Mouse (Mus musculus) left cerebral cortex, postnatal 25 days (tissue): ENCODE data around the gene Tesk2. TPM values are rescaled to one million over a fixed set of nuclear protein-coding genes. Genes with fewer than 3 reads are reported as not detected.
A peak's percentile ranks its signal among the peaks of the same experiment; 100 is the strongest.
"Not testable (repeated sequence)": the region's sequence is repeated elsewhere in the genome, so short reads cannot be mapped to it uniquely, and the experiment has no call there.

ENCODE experiments used
- DNase-seq, 2 experiments: peaks; one replicate each; pipeline ENCODE4 v3.0.0; 2022; ENCODE audit warnings: low spot score in 2 of 2, mixed read lengths in 1 of 2
- intact Hi-C: fragments of 180-260 bp; cut with DNase I; formaldehyde crosslinking; loops from one replicate; pipeline ENCODE4 v1.15.1; 2025
- total RNA-seq, 2 experiments: library from RNA; stranded (reverse); gene quantifications; 2 replicates each; pipeline ENCODE4 v1.2.3; 2021

Gene Tesk2
- total RNA-seq, result 1 to 10 TPM; 4.2 to 5.8 TPM

- DNase-seq, result peak; percentile 94 to 99
- intact Hi-C loops, result loop anchor here (5.0 kb wide), 2 partner anchors 272 to 402 kb away; partner anchors contain the start of gene Urod
Measured at GRCm38 (mm10) chr4:116720343-116721097, at the start of gene Tesk2. TSS of gene Tesk2 (plus strand) at chr4:116720948.

- no peak for DNase-seq
- intact Hi-C loops, result no loop called here
Measured at GRCm38 (mm10) chr4:116672785-116673184, 48.0 kb upstream of the Tesk2 start.

DNA sequence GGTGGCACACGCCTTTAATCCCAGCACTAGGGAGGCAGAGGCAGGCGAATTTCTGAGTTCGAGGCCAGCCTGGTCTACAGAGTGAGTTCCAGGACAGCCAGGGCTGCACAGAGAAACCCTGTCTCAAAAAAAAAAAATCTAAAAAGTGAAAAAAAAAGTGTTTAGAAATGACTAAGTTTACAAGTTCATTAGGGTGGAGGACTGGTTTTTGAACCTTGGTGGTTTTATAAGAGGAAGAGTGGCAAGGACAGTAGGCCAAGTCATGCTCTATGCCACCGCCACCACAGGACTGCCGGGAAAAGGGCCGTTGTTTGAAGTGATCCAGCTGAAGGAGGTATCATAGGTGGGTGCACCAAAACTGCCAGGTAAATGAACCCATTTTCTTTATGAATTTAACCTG, 46.0 kb upstream of the Tesk2 start:
- DNase-seq, intact Hi-C loops: not testable (repeated sequence)

- intact Hi-C loops, result no loop called here
- DNase-seq, result no peak
Measured at GRCm38 (mm10) chr4:116676027-116676426, 44.7 kb upstream of the Tesk2 start.

GRCm38 (mm10) chr4:116677808-116678207, 42.9 kb upstream of the Tesk2 start:
- no peak for DNase-seq
- intact Hi-C loops, result no loop called here

DNA sequence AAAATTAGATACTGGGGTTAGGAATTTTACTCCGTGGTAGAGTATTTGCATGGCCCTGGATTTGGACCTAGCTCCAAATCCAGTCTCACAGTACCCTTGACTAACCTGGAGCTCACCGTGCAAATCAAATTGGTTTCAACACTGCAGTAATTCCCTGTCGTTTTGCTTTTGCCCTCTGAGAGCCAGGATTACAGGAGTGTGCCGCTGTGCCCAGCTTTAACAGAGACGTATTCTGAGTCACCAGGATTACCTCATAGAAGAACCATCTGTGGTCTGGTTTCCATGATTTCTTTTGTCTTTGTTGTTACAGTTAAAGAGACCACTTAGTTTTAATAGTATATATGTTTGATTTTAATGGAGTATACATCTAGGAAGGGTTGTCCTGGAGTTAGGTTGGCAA, 41.6 kb upstream of the Tesk2 start:
- no peak for DNase-seq
- intact Hi-C loops, result no loop called here

GRCm38 (mm10) chr4:116680521-116680920, 40.2 kb upstream of the Tesk2 start:
- DNase-seq, intact Hi-C loops: not testable (repeated sequence)

DNA sequence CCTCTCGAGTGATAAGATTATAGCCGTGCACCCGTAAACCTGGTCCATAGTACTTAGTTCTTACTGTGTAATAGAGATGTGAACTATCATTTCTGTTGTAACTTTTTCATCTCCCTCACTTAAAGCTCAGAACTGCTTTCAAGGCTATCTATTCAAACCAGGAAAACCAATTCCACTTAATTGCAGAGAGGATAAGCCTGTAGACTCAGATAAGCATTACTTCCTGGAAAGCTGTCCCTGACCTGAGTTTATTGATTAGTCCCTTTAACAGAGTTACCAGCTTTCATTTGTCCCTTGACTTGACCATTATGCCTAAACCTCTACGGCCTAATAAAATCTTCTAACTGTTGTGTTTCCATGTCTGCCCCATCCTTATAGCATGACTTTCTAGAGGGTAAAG, 36.8 kb upstream of the Tesk2 start:
- intact Hi-C loops, result no loop called here
- DNase-seq, result no peak

DNA sequence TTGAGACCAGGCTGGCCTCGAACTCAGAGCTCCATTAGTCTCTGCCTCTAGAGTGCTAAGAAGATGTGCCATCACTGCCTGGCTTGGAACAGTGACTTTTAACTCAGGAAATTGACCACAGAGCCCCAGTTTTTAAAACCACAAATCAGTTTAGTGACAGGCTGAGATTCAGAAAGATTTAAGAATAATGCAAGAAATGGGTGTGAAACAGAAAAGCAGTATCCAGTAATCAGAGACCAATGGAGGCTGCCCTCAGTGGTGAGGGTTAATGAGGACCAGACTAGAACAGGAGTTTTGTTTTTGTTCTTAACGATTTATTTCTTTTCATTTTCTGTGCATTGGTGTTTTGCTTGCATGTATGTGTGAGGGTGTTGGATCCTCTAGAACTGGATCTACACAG, 36.1 kb upstream of the Tesk2 start:
- intact Hi-C loops, result loop anchor here (1.0 kb wide), 1 partner anchor 127 kb away; the partner anchor contains the start of gene Gpbp1l1
- no peak for DNase-seq

- peak; percentile 86 to 90 for DNase-seq
Measured at GRCm38 (mm10) chr4:116685402-116686061, 35.2 kb upstream of the Tesk2 start, which contains the start of gene Prdx1. TSS of gene Prdx1 (plus strand) at chr4:116685544.

DNA sequence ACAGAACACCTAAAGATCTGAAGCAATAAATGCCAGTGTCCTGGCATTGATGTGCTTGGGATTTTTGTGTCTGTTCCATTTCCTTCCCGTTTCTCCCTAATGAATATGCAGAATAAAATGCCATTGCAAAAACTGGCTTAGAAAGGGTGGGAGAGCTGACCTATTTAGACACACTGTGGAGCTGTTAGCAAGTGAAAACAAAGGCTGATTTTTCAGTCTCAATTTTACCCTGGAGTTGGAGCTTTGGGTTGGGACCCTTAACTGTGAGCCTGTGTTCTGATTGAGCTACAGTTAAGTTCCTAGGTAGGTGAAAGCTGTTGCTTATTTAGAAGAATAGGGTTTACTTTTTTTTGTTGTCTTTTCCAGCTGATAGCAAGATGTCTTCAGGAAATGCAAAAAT, 33.7 kb upstream of the Tesk2 start:
- intact Hi-C loops, result no loop called here
- DNase-seq, result no peak

More at GRCm38 (mm10) chr4:116685402-116686061, 35.2 kb upstream of the Tesk2 start, which contains the start of gene Prdx1:
- intact Hi-C loops, result loop anchor here (1.0 kb wide), 1 partner anchor 128 kb away; the partner anchor contains the start of gene Gpbp1l1

DNA sequence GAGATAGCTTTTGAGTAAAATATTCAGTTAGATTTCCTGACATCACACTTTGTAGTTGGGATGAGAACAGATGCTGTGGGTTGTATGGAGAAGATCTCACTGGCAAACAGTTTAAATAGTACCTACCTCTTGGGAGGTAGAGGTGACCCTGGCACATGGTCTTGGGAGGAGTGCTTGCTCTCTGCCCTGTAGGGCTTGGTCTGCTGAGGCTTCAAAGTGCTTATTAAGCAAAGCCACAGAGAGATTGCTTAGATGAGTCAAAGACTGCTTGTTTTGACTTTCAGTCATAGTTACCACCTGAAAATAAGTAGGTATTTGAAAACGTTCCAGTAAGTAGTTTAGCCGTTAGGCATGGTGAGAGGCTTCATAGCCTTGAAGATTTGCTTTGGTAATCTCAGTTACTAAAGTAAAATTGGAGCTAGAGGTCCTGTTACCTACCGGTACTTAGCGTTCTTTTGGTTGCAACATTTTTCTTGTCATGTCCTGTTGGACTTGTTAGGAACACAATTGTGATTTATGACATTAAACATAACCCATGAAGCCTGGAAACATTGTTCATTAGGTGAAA, 31.4 kb upstream of the Tesk2 start:
- DNase-seq, result no peak
- intact Hi-C loops, result no loop called here

GRCm38 (mm10) chr4:116692146-116692545, 28.6 kb upstream of the Tesk2 start:
- intact Hi-C loops, result no loop called here
- no peak for DNase-seq

DNA sequence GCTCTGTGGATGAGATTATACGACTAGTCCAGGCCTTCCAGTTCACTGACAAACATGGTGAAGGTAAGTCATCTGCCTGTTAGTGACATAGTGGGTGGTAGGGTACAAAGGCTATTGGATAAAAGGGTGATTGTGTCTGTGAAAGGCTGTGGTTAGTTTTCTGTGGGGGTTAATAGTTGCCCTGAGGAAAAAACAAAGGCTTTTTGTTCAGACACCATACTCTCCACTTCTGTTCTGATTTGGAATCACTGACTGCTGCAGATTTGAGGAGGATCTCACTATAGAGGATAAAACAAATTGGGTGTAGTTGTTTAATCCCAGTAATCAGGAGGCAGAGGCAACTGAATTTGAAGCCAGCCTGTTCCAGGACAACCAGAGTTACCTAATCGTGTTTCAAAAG, 27.0 kb upstream of the Tesk2 start:
- DNase-seq, result no peak
- intact Hi-C loops, result no loop called here

GRCm38 (mm10) chr4:116698693-116699342, 21.9 kb upstream of the Tesk2 start:
- no peak for DNase-seq
- intact Hi-C loops, result no loop called here

- DNase-seq, result no peak
- intact Hi-C loops, result no loop called here
Measured at GRCm38 (mm10) chr4:116700964-116701363, 19.8 kb upstream of the Tesk2 start.

- peak; percentile 26 to 56 for DNase-seq
- intact Hi-C loops, result no loop called here
Measured at GRCm38 (mm10) chr4:116703804-116704203, 16.9 kb upstream of the Tesk2 start.

DNA sequence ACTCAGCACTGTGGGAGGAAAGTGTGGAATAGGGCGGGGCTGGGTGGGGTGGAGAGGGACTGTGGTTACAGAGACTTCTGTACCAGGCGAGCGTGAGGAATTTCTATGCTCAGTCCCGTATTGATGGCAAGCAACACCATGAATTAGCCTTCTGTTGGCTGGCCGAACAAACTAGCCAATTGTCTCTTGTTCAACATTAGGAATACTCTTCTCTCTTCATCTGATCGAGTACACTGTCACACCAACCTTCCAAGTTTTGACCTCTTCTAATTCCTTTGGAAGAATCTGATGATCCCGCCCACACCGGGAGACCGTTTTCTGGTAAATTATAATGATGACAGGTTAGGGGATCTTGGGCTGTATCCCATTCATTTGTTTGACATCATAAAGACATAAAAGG, 13.1 kb upstream of the Tesk2 start:
- intact Hi-C loops, result no loop called here
- peak in 1 of 2 experiments; percentile 57 for DNase-seq

DNA sequence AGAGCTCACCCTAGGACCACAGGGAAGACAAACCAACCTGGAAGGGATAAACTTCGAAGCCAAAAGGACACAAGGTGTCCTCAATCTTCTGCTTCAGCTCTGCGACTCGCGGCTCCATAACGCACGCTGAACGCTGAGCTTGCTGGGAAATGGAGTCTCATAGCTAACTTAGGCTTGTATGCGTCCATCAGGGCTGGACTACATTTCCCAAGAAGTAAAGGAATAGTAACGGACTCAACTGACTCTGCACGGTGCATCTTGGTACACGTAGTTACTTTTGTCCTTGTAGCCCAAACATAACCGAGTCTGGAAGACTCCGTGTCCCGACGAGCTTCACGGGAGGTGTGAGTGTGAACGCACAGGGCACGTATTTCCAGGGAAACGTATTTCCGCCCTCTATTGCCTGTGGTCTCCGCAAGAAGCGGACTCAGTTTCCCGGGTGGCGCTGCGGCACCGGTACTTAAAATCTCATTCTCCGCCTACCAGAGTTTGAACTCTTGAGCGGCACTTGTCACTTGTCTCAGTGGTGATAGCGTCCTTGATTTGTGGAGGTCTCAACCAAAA, 12.5 kb upstream of the Tesk2 start, which contains the start of the genes Mmachc and Ccdc163:
TSS of gene Mmachc (minus strand) at position 206 of the 564 bp plus-strand sequence.
TSS of gene Ccdc163 (plus strand) at position 309 of the 564 bp plus-strand sequence.
- DNase-seq, result peak; percentile 93 to 99
- intact Hi-C loops, result no loop called here
